Mouse (Mus musculus) liver, adult (tissue): Measurements from ENCODE around the gene Gmds.

Source experiments
- GATA4 ChIP-seq: IDR thresholded peaks from 2 replicates; pipeline ENCODE4 v1.6.1; 2014; ENCODE audit warnings: mild to moderate bottlenecking, low read length; ENCODE audit not compliant: insufficient replicate concordance

Gene Gmds

GRCm38 (mm10) chr13:31863461-31863860 lies 475.1 kb downstream of the Gmds start:
- TF ChIP-seq GATA4: no peak

- TF ChIP-seq GATA4: no peak
Observed at GRCm38 (mm10) chr13:31860200-31860599, 478.3 kb downstream of the Gmds start.

- TF ChIP-seq GATA4: no peak
Observed at GRCm38 (mm10) chr13:31854000-31854399, 484.5 kb downstream of the Gmds start.

GRCm38 (mm10) chr13:31853564-31853963 lies 485.0 kb downstream of the Gmds start:
- no peak for TF ChIP-seq GATA4

GRCm38 (mm10) chr13:31849258-31849971 lies 489.1 kb downstream of the Gmds start:
- no peak for TF ChIP-seq GATA4

GRCm38 (mm10) chr13:31835802-31836201 lies 502.7 kb downstream of the Gmds start:
- no peak for TF ChIP-seq GATA4

- no peak for TF ChIP-seq GATA4
Observed at GRCm38 (mm10) chr13:31830332-31830731, 508.2 kb downstream of the Gmds start.

- no peak for TF ChIP-seq GATA4
Observed at GRCm38 (mm10) chr13:31828446-31828845, 510.1 kb downstream of the Gmds start.

- no peak for TF ChIP-seq GATA4
Observed at GRCm38 (mm10) chr13:31827820-31828332, 510.7 kb downstream of the Gmds start.

GRCm38 (mm10) chr13:31827160-31827559 lies 511.4 kb downstream of the Gmds start:
- no peak for TF ChIP-seq GATA4

GRCm38 (mm10) chr13:31825180-31825579 lies 513.4 kb downstream of the Gmds start:
- no peak for TF ChIP-seq GATA4

GRCm38 (mm10) chr13:31823316-31823715 lies 515.2 kb downstream of the Gmds start:
- no peak for TF ChIP-seq GATA4

GRCm38 (mm10) chr13:31821050-31821449 lies 517.5 kb downstream of the Gmds start:
- TF ChIP-seq GATA4: no peak

GRCm38 (mm10) chr13:31820587-31821017 lies 517.9 kb downstream of the Gmds start:
- no peak for TF ChIP-seq GATA4

- no peak for TF ChIP-seq GATA4
Observed at GRCm38 (mm10) chr13:31819664-31820405, 518.7 kb downstream of the Gmds start.

GRCm38 (mm10) chr13:31818337-31818736 lies 520.2 kb downstream of the Gmds start:
- no peak for TF ChIP-seq GATA4

- no peak for TF ChIP-seq GATA4
Observed at GRCm38 (mm10) chr13:31815383-31816003, 523.0 kb downstream of the Gmds start.
